Mouse (Mus musculus) spleen, adult 2 months (tissue): ENCODE data around the gene Olfr1342.

Experiments
- CTCF ChIP-seq: fragments of 200-500 bp; IDR thresholded peaks from 2 replicates; pipeline ENCODE4 v1.5.1; 2011; ENCODE audit warnings: mild to moderate bottlenecking, inconsistent platforms; ENCODE audit not compliant: insufficient read depth, insufficient read length, insufficient replicate concordance; ENCODE audit errors: extremely low read depth
- POLR2A ChIP-seq: fragments of 200-500 bp; IDR thresholded peaks from 2 replicates; pipeline ENCODE4 v1.6.1; 2011; ENCODE audit warnings: low read depth, low read length, inconsistent platforms

DNA sequence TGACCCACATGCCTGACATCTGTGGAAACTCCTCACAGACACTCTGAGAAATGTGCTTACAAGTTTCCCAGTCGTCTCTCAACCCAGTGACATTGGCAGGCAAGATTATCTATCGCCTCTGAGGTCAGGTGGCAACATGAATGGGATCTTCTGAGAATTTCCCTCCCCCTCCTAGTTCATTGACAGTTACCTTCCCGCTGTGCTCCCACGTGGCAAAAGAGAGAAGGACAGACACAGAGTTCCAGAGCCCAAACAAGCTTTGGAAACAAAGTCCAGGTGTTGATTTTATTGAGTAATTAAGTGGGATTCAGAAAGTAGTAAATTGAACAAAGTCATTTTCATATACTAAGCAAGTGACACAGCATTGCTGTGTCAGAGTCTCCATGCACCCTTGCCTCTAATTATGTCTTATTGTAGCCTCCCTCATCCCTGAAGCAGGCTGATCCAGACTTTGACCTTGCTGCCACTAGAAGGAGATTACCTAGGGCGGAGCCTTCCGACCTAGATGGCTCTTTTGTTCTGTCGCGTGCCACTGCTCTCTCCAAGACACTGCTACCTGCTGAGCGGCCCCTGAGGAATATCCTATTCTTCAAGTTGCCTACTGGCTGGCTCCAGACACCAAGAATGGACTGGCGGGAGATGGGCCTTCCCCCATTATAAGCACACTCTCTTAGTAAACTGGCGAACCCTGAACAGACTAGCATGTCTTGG lies 48.6 kb upstream of the Olfr1342 start:
- TF ChIP-seq POLR2A, result no peak
- no peak for TF ChIP-seq CTCF
